Comparison of ENCODE assay signal across 7 mouse cellular contexts in the genomic region with DNA sequence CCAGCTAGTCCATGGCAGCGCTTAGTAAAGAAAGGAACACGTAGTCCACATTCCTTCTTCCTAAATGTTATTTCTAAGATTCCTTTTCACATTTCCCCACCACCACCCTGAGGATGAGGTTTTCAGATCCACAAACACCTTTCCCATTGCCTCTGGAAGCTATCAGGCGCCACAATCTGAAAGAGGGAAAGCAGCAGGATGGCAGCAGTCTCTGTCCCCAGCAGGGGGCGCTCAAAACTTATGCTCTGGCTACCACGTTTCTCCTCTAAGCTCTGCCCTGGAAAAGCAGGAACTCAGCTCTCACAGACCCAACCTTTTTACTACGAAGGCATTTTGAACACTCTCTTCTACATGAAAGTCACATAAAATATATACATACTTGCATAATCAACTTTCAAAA. TPM values are rescaled to one million over a fixed set of nuclear protein-coding genes. Genes with fewer than 3 reads are reported as not detected.
A peak's percentile ranks its signal among the peaks of the same experiment; 100 is the strongest.
DNase-seq lines count a peak whose midpoint lies in the region; ATAC-seq and TF ChIP-seq lines count a peak whose summit lies in the region.

No protein-coding gene starts in this region.

- DNase-seq in adrenal gland, adult 8-10 months: peak; percentile 31
- DNase-seq in embryo, embryonic 9.5 days (ENCODE audit: extremely low spot score): peak; percentile 78
- DNase-seq in heart, adult 8-10 months (ENCODE audit: low spot score): peak; percentile 75
- peak; percentile 64 to 89 for DNase-seq in kidney, adult 8-10 months
- DNase-seq in limb, embryonic 14.5 days (ENCODE audit: low spot score): peak; percentile 89
- DNase-seq in spleen, adult 2 months (ENCODE audit: low read depth in 1 of 2, low spot score in 2 of 2): peak; percentile 34 to 65

- H3K27ac ChIP-seq in limb, embryonic 14.5 days (replicated peaks; ENCODE audit: low read depth, low read length): no peak overlapping the region
- H3K27ac ChIP-seq in midbrain, embryonic 16.5 days (ENCODE audit: low read length): no peak overlapping the region
- H3K27ac ChIP-seq in spleen, adult 2 months (ENCODE audit: insufficient read depth, low read length): no peak overlapping the region

- TF ChIP-seq POLR2A in limb, embryonic 14.5 days (IDR thresholded peaks at IDR 0.05; ENCODE audit: borderline replicate concordance, extremely low read depth, insufficient read depth, insufficient read length): no peak
- TF ChIP-seq POLR2A in spleen, adult 2 months (IDR thresholded peaks at IDR 0.05; ENCODE audit: low read depth, low read length): no peak

- H3K4me2 ChIP-seq in limb, embryonic 14.5 days (replicated peaks; ENCODE audit: low read depth, low read length, severe bottlenecking): peak overlapping the region; percentile 31
- peak overlapping the region; percentile 21 for H3K4me2 ChIP-seq in midbrain, embryonic 16.5 days (ENCODE audit: low read length)

- no peaks in the 10 kb centered on the region for H3K27me3 ChIP-seq in limb, embryonic 14.5 days (ENCODE audit: control insufficient read depth, insufficient read depth, low read length)
- H3K27me3 ChIP-seq in midbrain, embryonic 16.5 days (ENCODE audit: control insufficient read depth, insufficient read depth, low read depth, low read length): no peaks in the 10 kb centered on the region
- no peaks in the 10 kb centered on the region for H3K27me3 ChIP-seq in spleen, adult 2 months (ENCODE audit: control insufficient read depth, insufficient read depth, low read length)

- H3K4me3 ChIP-seq in limb, embryonic 14.5 days (replicated peaks; ENCODE audit: low read length): no peak overlapping the region
- H3K4me3 ChIP-seq in midbrain, embryonic 16.5 days (ENCODE audit: low read depth, low read length): no peak overlapping the region
- H3K4me3 ChIP-seq in spleen, adult 2 months (ENCODE audit: extremely low read depth, insufficient read depth, insufficient read length): no peak overlapping the region; the same call in 1 of the 2 replicates

- peak; percentile 87; the same call in 1 of the 2 replicates for TF ChIP-seq CTCF in spleen, adult 2 months (IDR thresholded peaks at IDR 0.05; ENCODE audit: extremely low read depth, insufficient read depth, insufficient read length, insufficient replicate concordance)

- no peaks in the 10 kb centered on the region for H3K9me3 ChIP-seq in limb, embryonic 14.5 days (ENCODE audit: control insufficient read depth, low read length)
- no peaks in the 10 kb centered on the region for H3K9me3 ChIP-seq in midbrain, embryonic 16.5 days (replicated peaks; ENCODE audit: control insufficient read depth, low read length, poor library complexity, severe bottlenecking)

- H3K36me3 ChIP-seq in limb, embryonic 14.5 days (ENCODE audit: control insufficient read depth, insufficient read depth, low read length): no peaks in the 10 kb centered on the region
- no peaks in the 10 kb centered on the region for H3K36me3 ChIP-seq in midbrain, embryonic 16.5 days (ENCODE audit: control insufficient read depth, insufficient read depth, low read length)
- H3K36me3 ChIP-seq in spleen, adult 2 months (ENCODE audit: control insufficient read depth, insufficient read depth, low read length): no peaks in the 10 kb centered on the region

- ATAC-seq in limb, embryonic 14.5 days (ENCODE audit: low FRiP score, low read depth): no peak
- peak; percentile 49 for ATAC-seq in midbrain, embryonic 16.5 days

- peaks cover 27% of the 10 kb centered on the region for H3K4me1 ChIP-seq in limb, embryonic 14.5 days (ENCODE audit: control insufficient read depth, insufficient read depth, low read length)
- peaks cover 7% of the 10 kb centered on the region; the same call in 1 of the 2 replicates for H3K4me1 ChIP-seq in midbrain, embryonic 16.5 days (ENCODE audit: control insufficient read depth, insufficient read depth, low read length)
- no peaks in the 10 kb centered on the region for H3K4me1 ChIP-seq in spleen, adult 2 months (ENCODE audit: control insufficient read depth, insufficient read depth, insufficient read length)

- H3K9ac ChIP-seq in limb, embryonic 14.5 days (ENCODE audit: low read depth, low read length, severe bottlenecking): no peak overlapping the region
- H3K9ac ChIP-seq in midbrain, embryonic 16.5 days (ENCODE audit: low read depth, low read length): no peak overlapping the region

- 11% methylated on average over 6 of the region's 6 CpGs for WGBS in limb, embryonic 14.5 days
- 19% methylated on average over 6 of the region's 6 CpGs for WGBS in midbrain, embryonic 16.5 days
- 13% methylated on average over 6 of the region's 6 CpGs for WGBS in spleen, adult 2 months

RNA-seq across cellular contexts. Expression of gene Spata6, which starts 32.2 kb away (rescaled TPM):
- 10 to 100 TPM in 2 of 4 experiments, 1 to 10 TPM in 2; 9.4 to 19.8 (median 13.1) TPM for total RNA-seq in adrenal gland, adult 8-10 months (2022)
- total RNA-seq in heart, adult 8-10 months (2022): 1 to 10 TPM; 5.0 to 7.6 (median 6.0) TPM
- 21.2 and 21.3 TPM in 2 replicates for polyA plus RNA-seq in limb, embryonic 14.5 days (2012; rRNA removed)
- polyA plus RNA-seq in limb, embryonic 14.5 days (2014; fragmentation: Nextera tagmentation; extraction: Ambion mirVana): 21.0 and 27.4 TPM in 2 replicates
- polyA plus RNA-seq in midbrain, embryonic 16.5 days (2015; fragmentation: Nextera tagmentation; extraction: Ambion mirVana): 14.5 and 14.9 TPM in 2 replicates
- polyA plus RNA-seq in spleen, adult 2 months (2012; rRNA removed): 8.9 and 16.8 TPM in 2 replicates

Comparison
In these comparisons a context has a peak if more than half of its experiments do, and no peak if none do; other contexts are left out.
1. DNase-seq: peak in every context shown above with its lines; median percentile 89 in limb, embryonic 14.5 days; 78 in embryo, embryonic 9.5 days; 76 in kidney, adult 8-10 months; 75 in heart, adult 8-10 months; 50 in spleen, adult 2 months; 31 in adrenal gland, adult 8-10 months.